Mouse (Mus musculus) thymus, postnatal 4 days (tissue): ENCODE results near the gene Draxin.
"Not testable (repeated sequence)": the region's sequence is repeated elsewhere in the genome, so short reads cannot be mapped to it uniquely, and the experiment has no call there.

Experiments
- DNase-seq: peaks from one replicate; pipeline ENCODE4 v3.0.0; 2021

Draxin gene

DNA sequence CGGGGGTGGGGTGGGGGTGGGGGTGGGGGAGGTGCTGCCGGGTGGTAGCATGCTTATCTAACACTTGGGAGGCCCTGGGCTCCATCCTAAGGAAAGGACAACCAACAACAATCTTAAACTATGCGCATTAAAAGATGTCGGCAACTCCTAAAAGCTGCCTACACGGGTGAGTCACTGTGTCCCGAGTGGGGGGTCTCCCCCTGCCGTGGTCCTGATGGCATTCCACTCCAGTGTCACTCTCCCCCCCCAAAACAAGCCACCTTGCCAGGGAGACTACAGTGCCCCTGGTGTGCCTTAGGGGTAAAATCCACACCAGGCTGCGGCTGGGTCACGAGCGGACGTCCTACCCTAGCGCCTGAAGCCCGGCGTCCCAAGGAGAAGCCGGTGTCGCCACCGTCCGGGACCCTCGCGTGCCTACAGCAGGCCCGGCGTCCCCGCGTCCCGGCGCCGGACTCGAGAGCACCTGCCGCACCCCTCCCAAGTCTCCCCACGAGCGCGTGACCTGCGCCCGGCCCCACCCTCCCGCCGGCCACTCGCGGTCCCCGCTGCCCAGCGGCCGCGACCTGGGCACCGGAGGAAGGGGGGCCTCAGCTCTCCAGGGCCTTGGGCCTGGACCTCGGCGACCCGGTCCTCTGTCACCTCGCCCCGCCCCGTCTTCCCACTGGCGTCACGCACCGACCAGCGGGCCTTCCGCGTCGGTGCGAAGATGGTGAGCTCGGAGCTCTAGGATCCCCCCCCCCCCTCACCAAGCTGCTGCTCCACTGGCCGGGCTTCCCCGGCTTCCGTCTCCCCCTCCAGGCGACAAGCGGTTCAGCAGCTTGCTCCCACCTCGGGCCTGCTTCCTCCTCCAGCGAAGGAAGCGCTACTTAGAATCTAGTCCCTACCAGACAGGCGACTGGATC lies 21.0 kb upstream of the Draxin start, which contains the start of gene Fbxo6:
Fbxo6 (minus strand) TSS at position 874 of the 902 bp plus-strand sequence.
- peak; percentile 91 for DNase-seq

DNA sequence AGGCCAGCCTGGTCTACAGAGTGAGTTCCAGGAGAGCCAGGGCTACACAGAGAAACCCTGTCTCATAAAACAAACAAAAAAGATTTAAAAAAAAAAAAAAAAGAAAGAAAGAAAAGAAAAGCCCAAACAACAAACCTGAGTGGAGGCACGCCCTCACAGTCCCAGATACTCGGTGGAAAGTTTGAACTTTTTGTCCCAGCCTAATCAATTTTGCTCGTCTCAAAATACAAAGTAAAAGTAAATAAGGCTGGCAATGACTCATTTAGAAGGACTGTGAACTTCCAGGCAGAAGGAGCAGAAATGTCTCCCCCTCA lies 20.4 kb upstream of the Draxin start:
- DNase-seq = no peak

DNA sequence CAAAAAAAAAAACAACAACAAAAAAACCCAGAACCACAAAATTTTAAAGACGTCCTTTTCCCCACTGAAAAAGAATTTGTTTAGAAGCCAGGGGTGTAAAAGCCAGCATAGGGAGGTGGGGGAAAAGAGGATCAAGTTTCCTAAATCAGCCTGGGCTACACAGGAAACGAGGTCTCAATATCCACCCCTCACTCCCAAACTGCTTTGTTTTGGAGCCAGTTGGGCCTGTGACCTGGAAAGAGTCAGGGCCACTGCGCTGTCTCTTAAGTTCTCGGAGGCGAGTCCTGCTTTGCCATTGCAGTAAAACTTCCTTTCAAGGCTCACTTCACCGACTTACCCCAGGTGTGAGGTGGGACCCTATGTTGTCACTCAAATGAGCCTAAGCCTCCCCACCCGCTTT lies 19.7 kb upstream of the Draxin start:
- DNase-seq = no peak

DNA sequence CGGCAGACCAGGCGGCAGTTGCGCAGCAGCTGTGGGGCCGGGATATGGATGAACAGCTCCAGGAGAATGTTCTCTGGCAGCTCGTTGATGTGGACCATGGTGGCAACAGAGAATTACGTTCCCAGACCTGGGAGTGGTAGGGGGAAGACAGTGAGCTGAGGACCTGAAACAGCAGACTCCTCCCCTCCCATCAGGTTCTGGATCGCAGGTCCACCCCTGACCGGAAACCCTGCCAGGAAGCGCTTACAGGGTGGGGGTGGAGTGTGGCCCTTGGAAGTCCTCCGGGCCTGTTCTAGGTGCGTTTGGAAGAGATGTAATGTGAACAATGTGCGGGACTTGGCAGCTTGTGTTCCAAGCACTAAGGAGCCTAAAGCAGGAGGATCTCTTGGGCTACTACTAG lies 19.0 kb upstream of the Draxin start:
- no peak for DNase-seq

DNA sequence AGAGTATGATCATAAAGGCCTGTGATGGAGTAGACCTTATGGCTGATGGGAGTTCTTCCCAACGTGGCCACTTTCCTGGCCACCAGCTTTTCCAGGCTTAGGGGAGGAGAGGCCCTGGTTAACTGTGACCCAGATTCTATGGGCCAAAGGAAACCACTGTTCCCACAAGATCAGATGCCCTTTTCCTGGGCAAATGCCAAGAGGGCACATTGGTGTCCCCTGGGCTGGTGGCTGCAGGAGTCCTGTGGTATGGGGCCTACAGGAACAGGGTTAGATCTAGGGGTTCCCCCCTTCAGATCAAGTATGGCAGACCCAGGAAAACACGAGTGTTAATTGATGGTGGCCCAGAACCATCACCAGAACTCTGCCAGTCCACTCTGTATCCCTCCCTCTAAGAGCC lies 17.2 kb upstream of the Draxin start:
- DNase-seq = no peak

DNA sequence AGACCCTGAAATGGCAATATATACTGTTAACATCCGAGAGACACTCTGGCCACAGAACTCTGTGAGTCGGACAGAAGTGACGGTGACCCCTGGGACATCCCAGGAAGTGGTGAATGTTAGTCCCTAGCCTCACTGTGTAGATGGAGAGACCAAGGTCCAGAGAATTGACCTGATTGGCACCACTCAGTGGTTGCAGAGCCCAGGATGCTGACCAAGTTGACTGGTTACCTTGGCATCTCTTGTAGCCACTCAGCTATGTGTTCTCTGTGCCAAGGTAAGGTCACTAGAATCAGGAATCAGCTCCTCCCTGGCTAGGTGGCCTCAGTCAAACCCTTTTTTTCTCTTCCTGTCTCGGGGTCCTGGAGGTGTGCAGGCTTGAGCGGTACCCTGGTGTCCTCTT lies 13.2 kb upstream of the Draxin start:
- no peak for DNase-seq

DNA sequence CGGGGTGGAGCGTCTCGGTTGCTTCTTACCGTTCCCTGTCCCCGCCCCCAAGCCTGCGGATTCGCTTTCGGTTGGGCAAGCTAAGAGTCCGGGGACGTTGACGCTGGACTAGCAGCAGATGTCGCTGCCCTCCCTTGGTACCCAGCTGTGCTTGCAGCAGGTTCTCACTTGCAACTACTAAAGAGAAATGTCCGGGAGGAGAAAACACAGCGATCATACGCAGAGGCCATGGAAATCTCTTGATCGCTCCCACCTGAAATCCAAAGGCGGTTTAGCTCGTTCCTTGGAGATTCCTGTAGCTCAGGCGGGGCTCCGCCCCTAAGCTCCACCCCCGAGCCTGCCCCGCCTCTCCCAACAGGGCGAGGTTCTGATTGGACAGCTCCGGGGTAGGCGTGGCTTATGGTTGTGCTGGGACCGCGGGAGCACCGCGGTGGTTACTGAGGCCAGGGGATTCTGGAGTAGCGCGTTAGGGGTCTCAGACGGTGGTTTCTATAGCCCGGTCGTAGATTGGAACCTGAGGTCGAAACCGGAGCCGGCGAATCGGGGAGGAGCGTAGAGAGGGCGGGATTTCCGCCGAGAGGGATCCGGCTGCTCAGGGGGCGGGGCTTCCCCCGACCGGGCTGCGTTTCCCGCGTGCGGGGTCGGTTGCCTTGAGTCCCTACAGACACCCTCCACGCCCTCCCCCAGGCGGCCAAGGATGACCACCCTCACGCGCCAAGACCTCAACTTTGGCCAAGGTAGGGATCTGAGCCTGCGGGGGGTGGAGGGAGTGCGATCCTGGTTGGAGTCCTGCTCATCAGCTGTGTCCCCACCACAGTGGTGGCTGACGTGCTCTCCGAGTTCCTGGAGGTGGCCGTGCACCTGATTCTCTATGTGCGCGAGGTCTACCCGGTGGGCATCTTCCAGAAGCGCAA lies 9.9 kb upstream of the Draxin start:
- DNase-seq = peak; percentile 95

DNA sequence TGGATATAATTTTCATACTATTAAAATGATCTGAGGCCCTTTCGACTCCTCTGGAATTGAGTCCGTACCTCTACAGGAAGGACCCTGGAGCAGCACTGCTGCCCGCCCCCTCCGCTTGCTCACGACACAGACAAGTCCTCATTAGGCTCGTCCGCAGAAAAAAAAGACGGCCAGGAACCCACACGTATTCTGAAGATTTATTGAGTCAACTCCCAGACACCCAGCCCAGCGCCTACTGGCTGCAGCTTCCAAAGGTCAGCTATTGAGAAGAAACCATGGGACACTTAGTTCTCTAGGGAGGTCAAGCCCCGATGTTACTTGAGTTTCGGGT lies 9.2 kb upstream of the Draxin start:
- DNase-seq = no peak

DNA sequence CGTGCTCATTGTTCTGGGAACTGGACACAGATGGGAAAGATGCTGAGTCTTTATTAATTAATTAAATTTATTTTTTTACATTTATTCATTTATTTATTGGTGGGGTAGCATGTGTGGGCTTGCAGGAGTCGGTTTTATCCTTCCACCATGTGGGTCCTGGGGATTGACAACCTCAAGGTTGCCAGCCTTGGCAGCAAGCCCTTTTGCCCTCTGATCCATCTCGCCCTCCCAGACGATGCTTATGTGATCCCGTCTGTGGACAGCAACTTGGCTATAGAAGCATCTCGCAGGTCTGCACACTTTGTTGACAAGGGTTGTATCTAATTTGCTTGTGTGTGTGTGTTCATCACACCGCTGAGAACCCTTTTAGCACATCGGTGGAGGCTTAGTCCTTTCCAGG lies 7.0 kb upstream of the Draxin start:
- DNase-seq = no peak

DNA sequence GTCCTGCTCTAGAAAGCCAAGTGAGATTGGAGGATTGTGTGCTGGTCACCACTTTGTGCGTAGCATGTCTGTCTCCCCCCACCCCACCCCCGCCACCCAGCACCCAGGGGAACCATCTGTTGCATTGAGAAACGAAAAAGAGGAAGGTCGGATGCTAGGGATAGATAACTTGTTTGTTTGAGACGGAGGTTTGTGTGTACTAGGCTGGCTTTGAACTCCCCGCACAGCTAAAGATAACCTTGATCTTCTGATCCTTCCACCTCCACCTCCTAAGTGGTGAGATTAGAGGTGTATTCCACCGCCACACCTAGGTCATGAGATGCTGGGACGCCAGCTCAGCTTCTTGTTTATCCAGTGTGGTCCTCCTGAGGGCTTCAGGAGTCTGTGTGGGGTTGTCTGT lies 4.5 kb upstream of the Draxin start:
- no peak for DNase-seq

DNA sequence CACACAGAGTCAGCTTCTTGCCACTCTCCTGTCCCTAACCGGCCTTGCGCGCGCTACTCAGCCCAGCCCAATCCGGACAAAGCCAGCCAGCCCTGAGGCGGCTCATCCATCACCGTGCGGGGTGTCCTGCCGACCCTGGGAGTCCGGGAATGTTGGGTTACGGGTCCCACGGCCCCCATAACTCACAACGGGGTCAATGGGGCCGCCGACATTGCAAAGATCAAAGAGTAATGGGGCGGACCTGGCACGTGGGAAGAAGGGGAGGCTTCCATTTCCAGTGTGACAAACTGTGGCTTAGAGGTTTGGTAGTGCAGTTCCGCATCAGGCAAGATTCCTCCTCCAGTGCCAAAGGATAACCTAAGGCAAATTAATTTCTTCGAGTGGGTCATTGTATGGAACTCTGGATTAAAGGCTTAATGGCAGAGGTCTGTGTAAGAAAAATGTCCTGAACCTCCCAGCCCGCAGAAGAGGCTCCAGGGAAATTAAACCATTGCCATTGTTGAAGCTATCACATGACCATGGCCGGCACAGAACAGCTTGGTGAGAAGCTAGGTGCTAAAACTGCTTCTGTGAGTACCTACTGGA lies 1.1 kb upstream of the Draxin start:
- DNase-seq = no peak

DNA sequence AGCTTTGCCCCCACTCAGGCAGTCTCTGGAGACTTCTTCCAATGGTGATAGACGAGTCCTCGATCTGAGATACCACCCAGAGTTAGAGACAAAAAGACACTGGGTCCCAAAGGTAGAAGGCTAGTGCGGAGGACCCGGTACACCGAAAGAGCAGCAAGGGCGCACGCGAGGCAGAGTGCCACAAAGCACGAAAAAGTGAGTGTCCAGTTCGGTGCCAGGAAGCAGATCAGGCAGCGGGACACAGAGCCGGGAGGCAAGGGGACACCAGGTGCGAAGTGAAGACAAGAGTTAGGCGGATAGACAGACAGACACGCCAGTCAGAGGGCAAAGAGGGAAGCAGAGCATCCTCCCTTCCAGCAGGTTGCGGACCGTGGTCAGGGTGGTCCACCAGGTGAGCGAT lies 365 bp downstream of the Draxin start, which contains the start of gene Mad2l2:
Mad2l2 (plus strand) TSS at position 252 of the 400 bp plus-strand sequence.
- DNase-seq = no peak

DNA sequence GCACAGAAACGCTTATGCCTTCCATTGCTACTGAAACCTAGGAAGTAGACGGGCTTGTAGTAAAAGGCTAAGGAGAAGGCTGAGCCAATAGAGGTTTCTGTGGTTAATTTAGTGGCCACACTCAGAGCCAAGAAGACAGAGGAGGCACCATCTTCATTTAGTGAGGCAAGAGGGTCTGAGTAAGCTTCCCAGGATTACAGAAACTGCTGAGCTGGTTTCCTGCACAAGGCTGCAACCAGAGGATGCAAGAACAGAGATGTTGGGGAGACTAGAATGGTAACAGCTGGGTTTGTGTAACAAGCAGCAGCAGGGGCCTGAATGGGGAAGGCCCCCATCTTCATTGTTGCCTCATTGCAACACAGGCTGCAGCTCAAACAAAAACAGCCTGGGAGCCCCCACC lies 1.8 kb downstream of the Draxin start:
- DNase-seq = no peak

DNA sequence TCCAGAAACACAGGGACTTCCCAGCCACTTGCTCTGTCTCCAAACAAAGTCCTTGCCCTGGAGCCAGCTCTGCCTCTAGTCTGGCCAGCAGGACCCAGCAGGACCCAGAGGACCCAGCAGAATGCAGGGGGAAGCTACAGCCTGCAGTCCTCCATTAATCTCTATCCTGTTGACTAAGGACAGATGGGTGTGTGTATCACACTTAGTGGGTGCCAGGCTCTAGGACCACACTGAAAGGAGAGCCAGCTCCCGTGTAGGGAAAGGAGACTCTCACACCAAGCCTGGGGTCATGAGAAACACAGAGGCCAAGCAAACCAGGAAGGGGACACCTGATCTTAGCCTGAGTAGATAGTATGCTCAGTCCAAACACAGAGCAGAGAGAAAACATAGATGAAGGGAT lies 2.3 kb downstream of the Draxin start:
- no peak for DNase-seq

DNA sequence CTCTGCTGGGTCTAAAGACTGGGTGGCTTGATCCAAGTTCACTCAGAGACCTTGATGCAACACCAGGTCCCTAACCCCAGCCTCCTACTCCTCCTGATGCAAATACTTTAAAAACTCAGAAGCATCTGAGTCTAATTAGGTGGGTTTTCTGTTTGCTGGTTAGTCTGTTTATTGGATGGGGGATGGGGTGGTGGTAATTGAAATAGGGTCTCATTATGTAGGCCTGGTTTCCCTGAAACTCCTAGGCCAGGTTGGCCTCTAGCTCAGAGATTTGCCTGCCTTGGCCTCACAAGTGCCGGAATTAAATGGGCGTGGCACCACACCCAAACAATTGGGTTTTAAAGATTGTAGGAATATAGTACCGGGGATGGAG lies 7.8 kb downstream of the Draxin start:
- DNase-seq = no peak

DNA sequence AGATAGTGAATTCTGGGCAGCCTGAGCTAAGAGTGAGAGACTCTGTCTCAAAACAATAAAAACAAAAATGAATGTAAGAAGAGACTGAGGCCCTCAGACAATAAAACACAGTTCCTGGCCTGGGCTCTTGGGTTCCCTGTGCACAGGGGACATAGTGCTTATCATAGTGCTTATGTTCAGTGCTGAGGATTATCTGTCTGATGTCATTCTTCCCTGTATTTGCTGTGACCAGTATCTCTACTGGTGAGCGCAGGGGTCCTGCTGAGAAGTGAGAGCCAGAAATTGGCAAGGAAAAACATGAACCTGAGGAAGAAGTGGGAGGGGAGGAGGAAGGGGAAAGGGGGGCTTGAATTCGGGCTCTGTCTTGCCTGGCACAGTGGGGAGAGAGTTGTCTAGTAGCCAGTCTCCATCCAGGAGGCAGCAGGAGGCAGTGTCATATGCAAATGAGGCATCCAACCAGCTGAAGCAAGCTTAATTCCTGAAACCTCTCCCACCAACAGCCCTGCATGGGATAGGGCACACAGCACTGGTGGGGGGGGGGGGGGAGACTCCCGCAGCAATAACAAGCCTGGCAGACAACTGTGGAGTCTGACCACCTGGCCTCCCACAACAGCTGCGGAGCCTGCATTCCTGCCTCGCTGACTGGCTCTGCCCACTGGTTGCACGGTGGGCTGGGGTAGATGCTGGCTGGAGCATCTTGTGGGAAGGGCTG lies 8.4 kb downstream of the Draxin start:
- DNase-seq = no peak

DNA sequence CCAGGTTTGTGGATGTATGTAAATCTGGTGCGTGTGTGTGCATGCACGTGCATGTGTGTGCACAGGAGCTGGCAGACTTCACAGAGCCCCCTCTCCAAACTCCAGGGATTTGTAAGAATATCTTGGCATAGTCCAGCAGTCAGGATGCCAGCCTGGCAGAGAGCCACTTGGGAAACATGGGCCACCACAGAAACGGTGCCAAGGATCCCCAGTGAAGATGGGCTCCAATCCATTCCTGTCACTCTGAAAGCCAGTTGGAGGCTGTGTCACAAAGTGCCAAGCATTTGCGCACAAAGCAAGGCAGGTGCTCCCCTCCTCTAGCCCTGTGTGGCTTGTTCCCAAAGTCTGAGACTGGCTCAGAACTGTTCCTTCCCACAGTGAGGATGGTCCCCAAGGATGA lies 9.1 kb downstream of the Draxin start:
- DNase-seq = no peak

DNA sequence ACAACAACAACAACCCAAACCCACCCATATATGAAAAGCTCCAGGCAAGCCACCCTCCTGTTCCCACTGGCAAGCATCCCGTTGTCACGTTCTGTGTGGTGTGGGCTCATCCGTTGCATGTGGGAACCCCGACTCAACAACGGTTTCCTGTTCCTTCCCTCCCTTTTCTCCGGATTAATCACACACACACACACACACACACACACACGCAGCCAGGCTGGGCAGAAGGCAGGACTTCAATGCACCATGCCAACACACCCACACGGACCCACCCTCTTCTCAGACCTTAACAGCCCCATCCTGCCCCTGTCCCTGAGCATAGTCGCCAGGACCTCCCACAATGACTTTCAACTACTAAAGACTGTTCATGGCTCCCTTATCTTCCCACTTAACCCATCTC lies 9.9 kb downstream of the Draxin start:
- no peak for DNase-seq

DNA sequence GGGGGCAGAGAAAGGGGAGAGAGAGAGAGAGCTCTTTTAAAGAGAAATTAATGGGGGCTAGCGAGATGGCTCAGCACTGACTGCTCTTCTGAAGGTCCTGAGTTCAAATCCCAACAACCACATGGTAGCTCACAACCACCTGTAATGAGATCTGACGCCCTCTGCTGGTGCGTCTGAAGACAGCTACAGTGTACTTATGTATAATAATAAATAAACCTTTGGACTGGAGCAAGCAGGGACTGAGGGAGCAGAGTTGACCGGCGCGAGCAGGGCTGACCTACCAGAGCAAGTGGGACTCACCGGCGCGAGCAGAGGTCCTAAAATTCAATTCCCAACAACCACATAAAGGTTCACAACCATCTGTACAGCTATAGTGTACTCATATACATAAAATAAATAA lies 10.9 kb downstream of the Draxin start:
- not testable (repeated sequence) for DNase-seq

DNA sequence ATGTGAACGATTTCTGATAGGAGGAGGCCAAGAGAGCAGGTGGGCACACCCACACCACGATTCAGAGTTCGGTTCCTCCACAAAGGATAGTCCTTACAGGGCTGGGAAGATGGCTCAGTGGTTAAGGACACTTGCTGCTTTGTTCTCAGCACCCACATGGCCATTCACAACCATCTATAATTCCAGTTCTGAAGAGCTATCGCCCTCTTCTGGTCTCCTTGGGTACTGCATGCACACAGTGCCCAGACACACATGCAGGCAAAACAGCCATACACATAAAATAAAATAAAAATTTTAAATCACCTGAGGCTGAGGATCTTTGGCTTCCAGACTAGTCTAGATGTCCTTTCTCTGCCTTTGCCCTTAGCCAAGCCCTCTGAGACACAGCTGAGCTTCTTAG lies 13.1 kb downstream of the Draxin start:
- DNase-seq = no peak

DNA sequence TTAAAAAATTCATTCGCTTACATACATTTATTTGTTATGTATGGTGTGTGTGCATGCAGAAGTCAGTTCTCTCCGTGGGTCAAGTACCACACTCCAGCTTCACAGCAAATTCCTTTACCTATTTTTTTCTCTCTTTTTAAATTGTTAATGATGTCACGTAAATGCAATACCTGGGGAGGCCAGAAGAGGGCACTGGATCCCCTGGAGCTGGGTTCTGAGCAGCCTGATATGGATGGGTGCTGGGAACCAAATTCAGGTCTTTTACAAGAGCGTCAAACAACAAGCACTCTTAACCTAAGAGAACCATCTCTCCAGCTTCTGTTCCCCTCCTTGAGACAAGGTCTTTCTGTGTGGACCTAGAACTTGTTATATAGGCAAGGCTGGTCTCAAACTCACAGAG lies 13.8 kb downstream of the Draxin start:
- no peak for DNase-seq

DNA sequence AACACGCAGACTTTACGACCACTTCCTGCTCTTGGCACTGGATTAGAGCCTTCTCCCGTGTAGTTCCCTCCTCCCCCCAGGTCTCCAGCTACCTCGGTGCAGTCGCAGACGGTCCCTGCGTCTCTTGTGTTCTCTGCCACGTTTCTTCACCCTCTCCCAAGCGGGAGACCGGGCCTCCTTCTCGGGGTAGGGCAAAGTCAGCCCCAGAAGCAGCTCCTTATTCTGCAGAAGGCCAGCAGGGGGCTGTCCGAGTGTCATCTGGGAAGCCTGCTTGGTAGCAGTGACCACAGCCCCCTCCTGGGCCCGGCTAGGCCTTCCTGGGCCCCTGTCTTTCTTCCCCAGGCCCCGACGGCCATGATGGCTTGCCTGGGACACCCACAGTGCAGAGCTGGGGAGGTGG lies 15.0 kb downstream of the Draxin start:
- peak; percentile 63 for DNase-seq

DNA sequence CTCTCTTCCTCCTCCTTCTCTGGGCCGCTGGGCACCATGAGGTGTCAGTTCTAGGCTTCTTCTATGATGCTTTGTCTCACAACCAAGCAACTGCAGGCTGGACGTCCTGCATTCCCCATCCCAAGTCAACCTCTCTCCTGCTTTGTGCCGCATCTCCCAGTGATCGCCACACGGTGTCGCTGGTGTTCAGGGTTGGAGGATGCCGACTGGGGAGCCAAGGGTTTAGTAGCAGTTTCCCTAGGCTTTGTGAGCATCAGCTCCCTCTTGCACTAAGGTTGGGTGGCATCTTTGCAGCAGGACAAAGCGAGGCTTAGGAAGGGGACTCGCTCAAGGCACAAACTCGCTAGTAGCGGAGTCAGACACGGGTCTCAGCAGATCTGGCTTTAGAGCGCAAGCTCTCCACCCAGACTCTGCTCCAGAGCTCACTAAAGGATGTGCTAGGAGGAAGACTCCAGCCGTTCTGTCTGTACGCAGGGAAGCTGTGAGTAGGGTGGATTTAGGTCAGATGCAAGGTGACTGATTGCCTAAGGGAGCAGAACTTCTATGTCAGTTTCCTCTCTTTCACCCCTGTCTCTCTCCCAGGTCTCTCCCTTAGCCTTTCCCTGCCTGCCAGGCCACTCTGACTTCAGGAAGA lies 15.6 kb downstream of the Draxin start:
- DNase-seq = peak; percentile 92
